Mouse (Mus musculus): Measurements from ENCODE around the gene Ptprj.

Ptprj gene

GRCm38 (mm10) chr2:90559688-90560196 is 20.7 kb downstream of the Ptprj start:
- DNase-seq (ENCODE audit: low spot score in 2 of 2), result no peak

- no peak for DNase-seq (ENCODE audit: low spot score in 2 of 2)
Observed at GRCm38 (mm10) chr2:90559015-90559687, 21.3 kb downstream of the Ptprj start.

- DNase-seq (ENCODE audit: low spot score in 2 of 2), result no peak
Observed at GRCm38 (mm10) chr2:90558361-90558760, 22.1 kb downstream of the Ptprj start.

- DNase-seq (ENCODE audit: low spot score in 2 of 2), result no peak
Observed at GRCm38 (mm10) chr2:90557913-90558312, 22.5 kb downstream of the Ptprj start.

GRCm38 (mm10) chr2:90555744-90556143 is 24.7 kb downstream of the Ptprj start:
- DNase-seq (ENCODE audit: low spot score in 2 of 2), result no peak

- no peak for DNase-seq (ENCODE audit: low spot score in 2 of 2)
Observed at GRCm38 (mm10) chr2:90554806-90555205, 25.6 kb downstream of the Ptprj start.

GRCm38 (mm10) chr2:90553861-90554260 is 26.6 kb downstream of the Ptprj start:
- no peak for DNase-seq (ENCODE audit: low spot score in 2 of 2)

- no peak for DNase-seq (ENCODE audit: low spot score in 2 of 2)
Observed at GRCm38 (mm10) chr2:90550656-90551055, 29.8 kb downstream of the Ptprj start.

- no peak for DNase-seq (ENCODE audit: low spot score in 2 of 2)
Observed at GRCm38 (mm10) chr2:90548541-90548940, 31.9 kb downstream of the Ptprj start.

GRCm38 (mm10) chr2:90547144-90547609 is 33.3 kb downstream of the Ptprj start:
- DNase-seq (ENCODE audit: low spot score in 2 of 2), result no peak

GRCm38 (mm10) chr2:90545261-90545660 is 35.2 kb downstream of the Ptprj start:
- no peak for DNase-seq (ENCODE audit: low spot score in 2 of 2)

GRCm38 (mm10) chr2:90543989-90544388 is 36.5 kb downstream of the Ptprj start:
- DNase-seq (ENCODE audit: low spot score in 2 of 2), result no peak

GRCm38 (mm10) chr2:90543106-90543702 is 37.2 kb downstream of the Ptprj start:
- DNase-seq (ENCODE audit: low spot score in 2 of 2), result no peak

- DNase-seq (ENCODE audit: low spot score in 2 of 2), result no peak
Observed at GRCm38 (mm10) chr2:90542656-90543055, 37.8 kb downstream of the Ptprj start.

- no peak for DNase-seq (ENCODE audit: low spot score in 2 of 2)
Observed at GRCm38 (mm10) chr2:90539206-90539605, 41.2 kb downstream of the Ptprj start.

GRCm38 (mm10) chr2:90537244-90537643 is 43.2 kb downstream of the Ptprj start:
- no peak for DNase-seq (ENCODE audit: low spot score in 2 of 2)

- DNase-seq (ENCODE audit: low spot score in 2 of 2), result no peak
Observed at GRCm38 (mm10) chr2:90536555-90536954, 43.9 kb downstream of the Ptprj start.

- DNase-seq (ENCODE audit: low spot score in 2 of 2), result no peak
Observed at GRCm38 (mm10) chr2:90534751-90535150, 45.7 kb downstream of the Ptprj start.

GRCm38 (mm10) chr2:90533944-90534343 is 46.5 kb downstream of the Ptprj start:
- no peak for DNase-seq (ENCODE audit: low spot score in 2 of 2)

- DNase-seq (ENCODE audit: low spot score in 2 of 2), result no peak
Observed at GRCm38 (mm10) chr2:90532095-90532494, 48.4 kb downstream of the Ptprj start.

GRCm38 (mm10) chr2:90528107-90528506 is 52.3 kb downstream of the Ptprj start:
- DNase-seq (ENCODE audit: low spot score in 2 of 2), result no peak

GRCm38 (mm10) chr2:90526971-90527370 is 53.5 kb downstream of the Ptprj start:
- DNase-seq (ENCODE audit: low spot score in 2 of 2), result no peak

GRCm38 (mm10) chr2:90526564-90526963 is 53.9 kb downstream of the Ptprj start:
- DNase-seq (ENCODE audit: low spot score in 2 of 2), result no peak

Measured in frontal cortex, postnatal 25 days (tissue).